ENCODE assay signal across 17 mouse cellular contexts in the genomic region with DNA sequence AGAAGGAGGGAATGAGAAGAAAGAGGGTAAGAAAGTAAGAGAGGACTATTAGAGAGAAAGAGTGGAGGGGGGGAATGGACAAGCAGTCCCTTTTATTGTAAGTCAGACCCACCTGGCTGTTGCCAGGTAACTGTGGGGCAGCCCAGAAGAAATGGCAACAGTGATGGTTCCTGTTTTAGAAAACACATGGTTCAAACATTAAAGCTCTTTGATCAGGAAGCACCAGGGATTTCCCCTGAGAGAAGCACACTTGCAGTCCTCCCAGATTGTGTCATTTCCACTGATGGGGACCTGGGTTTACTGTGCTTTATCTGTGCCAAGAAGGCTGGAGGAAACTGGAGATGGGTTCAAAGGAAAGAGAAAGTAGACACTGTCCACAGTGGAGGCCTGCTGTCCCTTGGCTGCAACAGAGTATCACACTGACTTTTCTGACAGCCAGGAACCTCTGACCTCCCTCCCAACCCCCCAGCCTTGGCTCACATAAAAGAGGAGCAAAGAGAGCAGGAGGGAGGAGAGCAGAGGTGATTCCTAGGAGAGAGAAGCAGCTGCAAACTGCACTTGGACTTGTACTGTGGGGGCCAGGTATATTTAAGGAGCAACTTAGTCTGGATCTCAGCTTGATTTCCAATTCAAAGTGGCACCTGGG. TPM values are rescaled to one million over a fixed set of nuclear protein-coding genes. Genes with fewer than 3 reads are reported as not detected.
DNase-seq lines count a peak whose midpoint lies in the region; ATAC-seq and TF ChIP-seq lines count a peak whose summit lies in the region.
"Not testable (repeated sequence)": the region's sequence is repeated elsewhere in the genome, so short reads cannot be mapped to it uniquely, and the experiment has no call there.
"Had no signal": no experiment of that assay in that cellular context is flagged by ENCODE, and none has a peak within 500 bp of the region (broad histone marks: within the 10 kb centered on the region; RNA-seq: fewer than 3 reads in every experiment).

No protein-coding gene starts in this region.

- H3K4me3 ChIP-seq in CH12.LX (replicated peaks in 1 of 3; ENCODE audit: low read depth in 2 of 3, low read length in 2 of 3, poor library complexity in 1 of 3); kidney, embryonic 14.5 days (ENCODE audit: low read length); liver, embryonic 11.5 days (ENCODE audit: low read depth, low read length): not testable (repeated sequence)

- not testable (repeated sequence) for H3K4me2 ChIP-seq in CH12.LX (ENCODE audit: insufficient read depth, low read depth, poor library complexity, severe bottlenecking); kidney, embryonic 14.5 days (replicated peaks; ENCODE audit: low read depth, low read length); liver, embryonic 11.5 days

- not testable (repeated sequence) for TF ChIP-seq RAD21 in CH12.LX (IDR thresholded peaks at IDR 0.05; ENCODE audit: low read depth, low read length)

- not testable (repeated sequence) for TF ChIP-seq CTCF in CH12.LX (conservative IDR thresholded peaks at IDR 0.05 in 1 of 2, IDR thresholded peaks at IDR 0.05 in 1 of 2; ENCODE audit: low read depth in 2 of 2, low read length in 2 of 2)

- peaks cover 6 to 15% of the 10 kb centered on the region in 2 experiments; a peak in 3 of 4 replicates for H3K4me1 ChIP-seq in CH12.LX (ENCODE audit: control insufficient read depth in 1 of 2, insufficient read depth in 2 of 2)
- not testable (repeated sequence) for H3K4me1 ChIP-seq in kidney, embryonic 14.5 days (ENCODE audit: control insufficient read depth, insufficient read depth, low read length); liver, embryonic 11.5 days (replicated peaks; ENCODE audit: control insufficient read depth, insufficient read depth, low read length)

- dilution Hi-C loops in CH12.LX (cut with MboI; ENCODE audit: extremely low pct_ligation_motif_present, extremely low pct_unique_long_range_greater_than_20kb, low sequenced_read_pairs), result not testable (repeated sequence)

- ATAC-seq in hematopoietic stem cell, adult 5-6 weeks (replicated peaks in 1 of 2; ENCODE audit: insufficient read depth in 1 of 2, low FRiP score in 2 of 2, low TSS enrichment in 1 of 2, low read depth in 1 of 2, poor library complexity in 2 of 2, severe bottlenecking in 2 of 2), result peak; percentile 72 to 79; a peak in 3 of 4 replicates
- ATAC-seq in kidney, embryonic 14.5 days (ENCODE audit: low FRiP score, low TSS enrichment), result peak; percentile 55; the same call in 1 of the 2 replicates
- ATAC-seq in liver, embryonic 11.5 days (replicated peaks; ENCODE audit: low FRiP score), result peak; percentile 34; the same call in 1 of the 2 replicates
- 0 out of 2 replicates have a peak, but pooled peaks have one; percentile 30 for ATAC-seq in neutrophil, adult 5-6 weeks (ENCODE audit: extremely low read depth, insufficient number of reproducible peaks, low FRiP score, poor library complexity, severe bottlenecking)

- TF ChIP-seq POLR2A in CH12.LX (IDR thresholded peaks at IDR 0.05; ENCODE audit: low read depth, low read length), result not testable (repeated sequence)

- not testable (repeated sequence) for H3K27me3 ChIP-seq in CH12.LX (replicated peaks); kidney, embryonic 14.5 days (ENCODE audit: control insufficient read depth, insufficient read depth, low read length); liver, embryonic 11.5 days (replicated peaks; ENCODE audit: control insufficient read depth, insufficient read depth, low read length)

- DNase-seq in CH12.LX (ENCODE audit: extremely low read depth), result peak; percentile 19
- peak; percentile 7 for DNase-seq in adrenal gland, postnatal 14 days
- DNase-seq in gastrocnemius, adult 18-20 months (ENCODE audit: low spot score), result peak; percentile 47
- DNase-seq in liver, embryonic 11.5 days (ENCODE audit: low spot score), result not testable (repeated sequence)

- not testable (repeated sequence) for H3K27ac ChIP-seq in CH12.LX (ENCODE audit: insufficient read depth, low read depth); kidney, embryonic 14.5 days (ENCODE audit: low read depth, low read length); liver, embryonic 11.5 days (ENCODE audit: low read depth, low read length)

- in situ Hi-C loops in CH12.LX (cut with MboI; ENCODE audit: low pct_ligation_motif_present, low pct_unique_long_range_greater_than_20kb, low sequenced_read_pairs), result not testable (repeated sequence)

- H3K9me3 ChIP-seq in CH12.LX (replicated peaks; ENCODE audit: low read length); kidney, embryonic 14.5 days (ENCODE audit: control insufficient read depth, low read length); liver, embryonic 11.5 days (ENCODE audit: control insufficient read depth, low read length): not testable (repeated sequence)

- not testable (repeated sequence) for H3K79me2 ChIP-seq in CH12.LX (replicated peaks; ENCODE audit: control insufficient read depth, extremely low read depth, insufficient read depth, poor library complexity, severe bottlenecking)

- H3K9ac ChIP-seq in CH12.LX (ENCODE audit: insufficient read depth, low read depth); kidney, embryonic 14.5 days (ENCODE audit: low read depth, low read length); liver, embryonic 11.5 days (ENCODE audit: low read depth, low read length): not testable (repeated sequence)

- not testable (repeated sequence) for H3K36me3 ChIP-seq in CH12.LX (replicated peaks in 1 of 2; ENCODE audit: control insufficient read depth in 1 of 2, insufficient read depth in 1 of 2, low read length in 1 of 2); kidney, embryonic 14.5 days (ENCODE audit: control insufficient read depth, insufficient read depth, low read length); liver, embryonic 11.5 days (ENCODE audit: control insufficient read depth, insufficient read depth, low read length)

- TF ChIP-seq EP300 in CH12.LX (IDR thresholded peaks at IDR 0.05; ENCODE audit: low read length), result not testable (repeated sequence)

RNA-seq across cellular contexts. Expression of gene Gbp10, which starts 41.3 kb away (rescaled TPM):
- total RNA-seq in CH12.LX (2012; rRNA removed), result 0.13 and 0.38 TPM in 2 replicates
- total RNA-seq in CH12.LX (2014; rRNA removed), result 0.47 and 0.70 TPM in 2 replicates
- polyA plus RNA-seq in CH12.LX (2012; ENCODE audit: insufficient read length, low read depth), result 0.38 TPM in 1 of 2 replicates, not detected in the other
- total RNA-seq in adrenal gland, postnatal 14 days (2021), result 0.26 TPM in 1 of 2 replicates, not detected in the other
- 1 to 10 TPM; 1.3 to 4.5 TPM for total RNA-seq in gastrocnemius, adult 18-20 months (2021)
- 0.69 and 0.88 TPM in 2 replicates for total RNA-seq in hematopoietic stem cell, adult 5-6 weeks (2017)
- polyA plus RNA-seq in kidney, embryonic 14.5 days (2014; fragmentation: Nextera tagmentation; extraction: Ambion mirVana), result not detected in 2 replicates
- polyA plus RNA-seq in liver, embryonic 11.5 days (2014; fragmentation: Nextera tagmentation; extraction: Ambion mirVana), result 0.23 TPM in 1 of 2 replicates, not detected in the other
- 1.9 and 2.6 TPM in 2 replicates for total RNA-seq in neutrophil, adult 5-6 weeks (2017)
- total RNA-seq: adrenal gland, postnatal 25 days; layer of hippocampus, adult 2 months; layer of hippocampus, postnatal 14 days; left cerebral cortex, adult 2 months; left cerebral cortex, postnatal 25 days had no signal
- polyA plus RNA-seq: heart, embryonic 11.5 days; hindbrain, embryonic 11.5 days; intestine, embryonic 16.5 days; limb, embryonic 12.5 days had no signal

RNA-seq across cellular contexts. Expression of gene Gbp4, which starts 58.7 kb away (rescaled TPM):
- total RNA-seq in CH12.LX (2012; rRNA removed) (14.8 and 17.2 TPM in 2 replicates), CH12.LX (2014; rRNA removed) (19.3 and 21.1 TPM in 2 replicates)
- polyA plus RNA-seq in CH12.LX (2012; ENCODE audit: insufficient read length, low read depth), result 16.1 and 18.3 TPM in 2 replicates
- 4.4 and 10.9 TPM in 2 replicates for total RNA-seq in adrenal gland, postnatal 14 days (2021)
- total RNA-seq in gastrocnemius, adult 18-20 months (2021), result 1 to 10 TPM; 1.4 to 8.6 TPM
- total RNA-seq in hematopoietic stem cell, adult 5-6 weeks (2017), result 1.2 and 4.2 TPM in 2 replicates
- 0.24 and 0.31 TPM in 2 replicates for polyA plus RNA-seq in kidney, embryonic 14.5 days (2014; fragmentation: Nextera tagmentation; extraction: Ambion mirVana)
- 1.8 and 2.1 TPM in 2 replicates for polyA plus RNA-seq in liver, embryonic 11.5 days (2014; fragmentation: Nextera tagmentation; extraction: Ambion mirVana)
- total RNA-seq in neutrophil, adult 5-6 weeks (2017), result 39.9 and 50.6 TPM in 2 replicates
- polyA plus RNA-seq: C2C12 had no signal

RNA-seq across cellular contexts. Expression of gene Gbp8, which starts 58.7 kb away (rescaled TPM):
- 2.9 and 5.2 TPM in 2 replicates for total RNA-seq in CH12.LX (2012; rRNA removed)
- 5.1 and 6.1 TPM in 2 replicates for total RNA-seq in CH12.LX (2014; rRNA removed)
- polyA plus RNA-seq in CH12.LX (2012; ENCODE audit: insufficient read length, low read depth), result 7.4 and 7.5 TPM in 2 replicates
- total RNA-seq in adrenal gland, postnatal 14 days (2021), result 0.74 and 2.5 TPM in 2 replicates
- total RNA-seq in gastrocnemius, adult 18-20 months (2021), result under 1 TPM in 1 of 2 experiments, not detected in 1; 0.09 TPM
- 6.6 and 9.1 TPM in 2 replicates for total RNA-seq in hematopoietic stem cell, adult 5-6 weeks (2017)
- polyA plus RNA-seq in kidney, embryonic 14.5 days (2014; fragmentation: Nextera tagmentation; extraction: Ambion mirVana), result 0.31 and 0.39 TPM in 2 replicates
- polyA plus RNA-seq in liver, embryonic 11.5 days (2014; fragmentation: Nextera tagmentation; extraction: Ambion mirVana), result 1.4 TPM in 2 replicates
- total RNA-seq in neutrophil, adult 5-6 weeks (2017), result 8.8 and 14.4 TPM in 2 replicates
- total RNA-seq: left cerebral cortex, adult 2 months; left cerebral cortex, postnatal 25 days had no signal
- polyA plus RNA-seq: C2C12; limb, embryonic 12.5 days had no signal

RNA-seq across cellular contexts. Expression of gene Gbp9, which starts 58.7 kb away (rescaled TPM):
- total RNA-seq in CH12.LX (2012; rRNA removed), result 2.9 and 3.4 TPM in 2 replicates
- total RNA-seq in CH12.LX (2014; rRNA removed), result 4.8 and 6.2 TPM in 2 replicates
- polyA plus RNA-seq in CH12.LX (2012; ENCODE audit: insufficient read length, low read depth), result 10.1 and 15.0 TPM in 2 replicates
- total RNA-seq in adrenal gland, postnatal 14 days (2021), result 7.2 and 12.3 TPM in 2 replicates
- 1 to 10 TPM; 1.7 to 3.8 TPM for total RNA-seq in gastrocnemius, adult 18-20 months (2021)
- 2.0 and 7.4 TPM in 2 replicates for total RNA-seq in hematopoietic stem cell, adult 5-6 weeks (2017)
- polyA plus RNA-seq in kidney, embryonic 14.5 days (2014; fragmentation: Nextera tagmentation; extraction: Ambion mirVana), result 0.76 and 2.1 TPM in 2 replicates
- 1.1 and 1.7 TPM in 2 replicates for polyA plus RNA-seq in liver, embryonic 11.5 days (2014; fragmentation: Nextera tagmentation; extraction: Ambion mirVana)
- total RNA-seq in neutrophil, adult 5-6 weeks (2017), result 155 and 177 TPM in 2 replicates
- polyA plus RNA-seq: C2C12 had no signal
